Mouse (Mus musculus) heart, embryonic 10.5 days (tissue): Measurements from ENCODE around the gene Fam90a1a. TPM values are rescaled to one million over a fixed set of nuclear protein-coding genes. Genes with fewer than 3 reads are reported as not detected.

Experiments used
- DNase-seq: peaks from one replicate; pipeline ENCODE4 v3.0.0-alpha.2; 2017; ENCODE audit warnings: low spot score
- H3K27ac ChIP-seq: fragments of 300-500 bp; sonication (generic); 2 replicates; pipeline ENCODE4 v1.5.1; 2016; ENCODE audit warnings: mild to moderate bottlenecking
- H3K27me3 ChIP-seq: fragments of 300-500 bp; sonication (generic); 2 replicates; pipeline ENCODE4 v1.6.1; 2016; ENCODE audit warnings: mild to moderate bottlenecking; ENCODE audit not compliant: poor library complexity, insufficient read depth, severe bottlenecking
- H3K36me3 ChIP-seq: fragments of 300-500 bp; sonication (generic); 2 replicates; pipeline ENCODE4 v1.6.1; 2016; ENCODE audit warnings: mild to moderate bottlenecking, moderate library complexity
- H3K4me1 ChIP-seq: fragments of 300-500 bp; sonication (generic); 2 replicates; pipeline ENCODE4 v1.6.1; 2016; ENCODE audit warnings: mild to moderate bottlenecking
- H3K4me3 ChIP-seq: fragments of 300-500 bp; sonication (generic); 2 replicates; pipeline ENCODE4 v1.5.1; 2016; ENCODE audit warnings: mild to moderate bottlenecking, moderate library complexity
- H3K9me3 ChIP-seq: fragments of 300-500 bp; sonication (generic); 2 replicates; pipeline ENCODE4 v1.6.1; 2016; ENCODE audit warnings: mild to moderate bottlenecking, moderate library complexity
- WGBS: fragments of 180-500 bp; shearing (Covaris S2); methylation state at CpG from one replicate; pipeline ENCODE4 v1.1.7; 2016; 5-methylcytosine and 5-hydroxymethylcytosine counted together
- polyA plus RNA-seq: library from polyadenylated mRNA; unstranded; fragments of >200 nt; fragmentation: Nextera tagmentation; extraction: Ambion mirVana; gene quantifications from 2 replicates; pipeline ENCODE4 v1.2.1, GENCODE M21; 2016

Fam90a1a gene
- polyA plus RNA-seq, 1 experiment from 2014 or later = not detected

DNA sequence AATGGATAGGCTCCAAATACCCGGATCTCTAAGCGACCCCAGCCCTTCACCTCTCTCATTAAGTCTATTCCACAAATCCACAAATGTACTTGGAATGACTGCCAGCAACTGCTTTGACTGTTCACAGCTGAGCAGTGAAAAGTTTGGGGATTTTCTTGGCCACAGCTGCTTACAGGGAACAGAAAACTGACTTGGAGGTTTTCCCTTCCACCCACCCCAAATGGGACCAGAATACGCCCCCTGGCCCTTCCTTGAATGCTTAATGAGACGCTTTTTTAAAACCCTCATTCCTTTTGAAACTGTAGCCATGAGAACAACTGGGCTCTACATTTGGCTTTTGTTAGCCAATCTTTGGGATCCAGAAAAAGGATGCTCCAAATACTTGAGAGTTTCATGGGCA is 19.7 kb downstream of the Fam90a1a start:
- Histone ChIP-seq H3K36me3 (no peaks in the 10 kb centered on the region), H3K4me1 (no peaks in the 10 kb centered on the region), H3K4me3 (no peak overlapping the region), H3K9me3 (no peaks in the 10 kb centered on the region), H3K27ac (no peak overlapping the region), H3K27me3 (no peaks in the 10 kb centered on the region)
- DNase-seq = no peak
- WGBS = 64% methylated on average over 4 of the region's 4 CpGs

DNA sequence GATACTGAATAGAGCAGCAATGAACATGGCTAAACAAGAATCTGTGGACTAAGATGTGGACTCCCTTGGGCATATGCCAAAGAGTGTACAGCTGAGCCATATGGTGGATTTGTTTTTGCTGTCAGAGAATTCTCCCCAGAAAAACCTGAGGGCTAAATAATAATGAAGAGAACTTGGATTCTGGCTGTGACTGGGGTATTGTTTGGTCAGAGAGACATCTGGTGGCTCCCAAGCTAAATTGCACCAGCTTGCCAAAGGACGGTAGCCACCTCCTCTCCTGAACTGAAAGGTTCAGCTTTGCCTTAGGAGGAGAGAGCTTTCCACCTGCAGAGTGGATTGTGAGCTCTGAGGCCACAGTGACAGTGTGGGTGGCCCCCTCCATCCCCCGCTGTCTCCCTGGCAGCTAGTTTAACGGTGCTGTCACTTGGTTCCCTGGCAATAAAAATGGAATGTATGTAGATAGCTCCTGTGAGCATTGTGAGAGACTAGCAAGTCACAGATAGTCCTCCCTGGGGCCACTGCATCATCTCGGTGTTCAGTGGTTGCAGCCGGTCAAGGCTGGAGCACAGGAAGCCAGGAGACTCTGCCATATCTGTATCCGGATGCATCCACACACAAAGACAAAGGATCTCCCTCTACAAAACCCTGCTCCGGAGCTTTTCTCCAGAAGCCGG is 23.3 kb downstream of the Fam90a1a start:
- no peaks in the 10 kb centered on the region for H3K4me1 ChIP-seq
- DNase-seq = no peak
- WGBS = 59% methylated on average over 8 of the region's 8 CpGs
- no peaks in the 10 kb centered on the region for H3K36me3 ChIP-seq
- no peak overlapping the region for H3K27ac ChIP-seq
- no peaks in the 10 kb centered on the region for H3K27me3 ChIP-seq
- H3K4me3 ChIP-seq = no peak overlapping the region
- no peaks in the 10 kb centered on the region for H3K9me3 ChIP-seq

DNA sequence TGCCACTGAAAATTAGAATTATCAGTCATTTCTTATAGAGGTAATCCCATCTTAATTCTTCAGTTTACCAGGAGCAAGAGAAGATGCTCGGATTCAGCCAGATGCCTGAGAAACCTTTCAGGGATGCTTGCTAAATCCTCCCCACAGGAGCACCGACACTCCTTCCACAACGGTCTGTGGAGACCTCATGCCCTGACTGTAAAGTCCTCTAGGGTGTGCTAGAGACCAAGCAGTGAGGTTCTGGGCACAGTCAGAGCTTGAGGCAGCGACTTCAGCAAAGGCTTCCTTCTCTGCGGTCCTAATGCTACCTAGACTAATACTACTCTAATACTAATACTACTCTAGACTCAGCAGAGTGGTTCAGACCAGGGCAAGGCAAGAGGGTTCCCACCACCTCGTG is 33.7 kb downstream of the Fam90a1a start:
- no peaks in the 10 kb centered on the region for H3K27me3 ChIP-seq
- H3K9me3 ChIP-seq = no peaks in the 10 kb centered on the region
- 29% methylated on average over 6 of the region's 6 CpGs for WGBS
- no peaks in the 10 kb centered on the region for H3K4me1 ChIP-seq
- no peak overlapping the region for H3K27ac ChIP-seq
- peaks cover 2% of the 10 kb centered on the region; the same call in 1 of the 2 replicates for H3K36me3 ChIP-seq
- no peak for DNase-seq
- no peak overlapping the region for H3K4me3 ChIP-seq

DNA sequence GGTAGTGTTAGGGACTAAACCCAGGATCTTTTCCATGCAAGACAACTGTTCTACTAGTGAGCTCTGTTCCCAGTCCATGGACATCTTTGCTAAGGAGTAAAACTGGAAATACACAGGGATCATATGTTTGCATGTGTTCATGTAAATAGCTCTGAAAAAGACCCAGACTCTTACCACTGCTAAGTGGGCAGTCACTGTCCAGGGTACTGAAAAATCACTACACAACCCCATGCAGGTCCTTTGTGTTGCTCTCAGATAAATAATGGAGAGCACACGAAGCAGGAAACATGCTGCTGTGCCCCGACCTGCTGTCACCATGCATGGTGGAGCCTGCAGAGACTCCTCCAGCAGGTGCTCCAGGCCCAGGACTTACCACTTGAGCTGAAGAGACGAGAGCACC is 36.7 kb downstream of the Fam90a1a start:
- Histone ChIP-seq H3K9me3 (no peaks in the 10 kb centered on the region), H3K4me3 (no peak overlapping the region), H3K27ac (no peak overlapping the region), H3K27me3 (no peaks in the 10 kb centered on the region), H3K36me3 (peaks cover 9% of the 10 kb centered on the region), H3K4me1 (no peaks in the 10 kb centered on the region)
- WGBS = 60% methylated on average over 3 of the region's 3 CpGs
- no peak for DNase-seq

DNA sequence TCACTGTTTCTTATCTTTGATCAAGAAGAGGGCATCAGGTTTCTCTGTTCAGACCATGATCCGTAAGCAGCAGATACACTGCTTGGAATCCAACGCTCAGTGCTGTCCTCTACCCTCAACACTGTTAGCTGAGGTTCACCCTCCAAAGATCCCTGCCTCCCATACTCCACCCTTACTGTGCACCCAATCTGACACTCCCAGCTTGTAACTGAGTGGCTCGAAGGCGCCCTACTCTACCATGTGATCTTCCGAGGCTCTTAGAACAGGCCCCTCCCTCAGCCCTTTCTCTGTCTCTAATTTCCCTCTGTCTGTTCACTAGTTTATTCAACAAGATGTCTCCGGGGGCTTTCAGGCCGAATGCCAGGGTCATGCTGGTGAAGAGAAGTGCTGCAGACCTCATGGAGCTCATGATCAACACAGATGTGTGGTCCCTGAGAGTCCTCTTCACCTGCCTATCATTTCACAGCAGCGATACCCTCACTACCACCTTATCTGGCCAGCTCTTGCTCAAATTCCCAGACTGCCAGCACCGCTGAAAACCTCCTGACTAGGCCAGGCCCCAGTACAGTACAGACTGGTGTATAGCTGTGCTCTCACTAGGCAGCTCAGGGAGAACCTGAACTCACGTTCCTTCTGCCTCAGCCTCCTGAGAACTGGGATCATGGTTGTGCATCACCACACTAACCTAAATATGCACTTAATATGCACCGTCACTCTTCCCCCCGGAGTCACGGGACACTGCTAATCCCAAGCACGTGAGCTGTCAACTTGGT is 46.4 kb downstream of the Fam90a1a start:
- DNase-seq = no peak
- 75% methylated on average over 14 of the region's 14 CpGs for WGBS
- Histone ChIP-seq H3K27ac (no peak overlapping the region), H3K9me3 (no peaks in the 10 kb centered on the region), H3K36me3 (0 out of 2 replicates have a peak, but pooled peaks cover 3% of the 10 kb centered on the region), H3K4me3 (no peak overlapping the region), H3K4me1 (no peaks in the 10 kb centered on the region), H3K27me3 (no peaks in the 10 kb centered on the region)

DNA sequence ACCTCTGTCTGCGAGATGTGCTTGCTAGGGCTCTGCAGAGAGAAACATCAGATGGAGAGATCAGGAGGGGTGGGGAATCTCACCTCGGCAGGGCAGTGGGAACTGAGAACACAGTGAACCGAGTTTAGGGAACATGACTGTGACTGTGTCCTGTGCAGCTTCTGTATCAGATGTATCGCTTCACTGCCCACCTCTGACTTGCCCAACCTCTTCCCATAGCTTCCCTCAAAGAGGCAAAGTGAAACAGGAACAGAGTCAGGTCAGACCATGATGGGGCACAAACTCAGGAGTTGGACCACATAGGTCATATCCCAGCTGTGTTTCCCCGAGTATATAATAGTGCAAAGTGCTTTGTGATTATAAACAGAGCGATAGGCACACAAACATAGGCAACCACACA is 47.9 kb downstream of the Fam90a1a start:
- no peak for DNase-seq
- Histone ChIP-seq H3K9me3 (no peaks in the 10 kb centered on the region), H3K4me3 (no peak overlapping the region), H3K27ac (no peak overlapping the region), H3K36me3 (0 out of 2 replicates have a peak, but pooled peaks cover 3% of the 10 kb centered on the region), H3K4me1 (no peaks in the 10 kb centered on the region), H3K27me3 (no peaks in the 10 kb centered on the region)
- 77% methylated on average over 6 of the region's 6 CpGs for WGBS

DNA sequence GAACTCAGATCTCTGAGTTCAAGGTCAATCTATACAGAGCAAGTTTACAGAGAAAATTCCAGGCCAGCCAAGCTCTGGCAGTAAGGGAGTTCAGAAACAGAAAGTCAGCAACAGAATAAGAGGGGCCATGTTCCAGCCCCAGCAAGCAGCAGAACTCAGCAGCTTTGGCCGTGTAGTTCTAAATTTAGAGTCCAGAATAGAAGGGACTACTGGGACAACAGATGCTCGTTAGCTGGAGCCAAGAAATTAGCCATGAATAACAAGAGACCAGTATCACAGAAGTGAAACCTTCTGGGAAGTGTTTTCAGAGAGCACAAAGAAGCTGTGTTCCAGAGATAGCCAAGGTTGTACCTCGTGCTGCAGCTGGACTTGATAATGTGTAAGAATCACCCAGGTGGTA is 50.9 kb downstream of the Fam90a1a start:
- WGBS = 49% methylated on average over 3 of the region's 3 CpGs

DNA sequence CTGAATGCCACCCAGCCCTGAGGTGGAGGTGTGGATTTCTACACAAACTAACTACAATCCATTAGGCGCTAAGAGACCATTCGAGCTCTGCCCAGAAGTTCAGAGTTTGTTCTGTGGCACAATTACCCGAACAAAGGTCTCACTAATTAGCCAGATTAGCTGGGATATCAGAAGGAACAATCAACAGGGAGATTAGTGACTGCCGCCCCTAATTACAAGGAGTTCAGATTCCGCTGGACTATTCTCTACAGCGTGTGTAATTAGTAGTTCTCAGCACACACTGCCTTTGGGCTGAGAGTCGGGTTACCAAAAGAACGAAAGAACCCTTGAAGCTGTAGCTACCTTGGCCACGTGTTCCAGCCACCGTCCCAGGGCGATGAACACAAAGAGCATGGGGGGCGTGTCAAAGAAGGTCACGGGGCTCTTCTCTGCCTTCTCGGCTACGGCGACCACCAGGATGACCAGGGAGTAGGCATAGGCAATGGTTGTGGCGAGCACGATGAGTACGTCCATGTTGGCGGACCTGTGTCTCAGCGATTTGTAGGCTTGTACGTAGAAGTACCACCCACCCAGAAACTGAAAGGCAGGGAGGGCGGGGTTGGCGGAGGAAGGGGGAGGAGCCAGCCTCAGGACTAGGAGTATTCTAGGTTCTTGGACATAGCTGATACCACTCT is 54.7 kb downstream of the Fam90a1a start:
- 80% methylated on average over 24 of the region's 24 CpGs for WGBS
- no peak overlapping the region for H3K4me3 ChIP-seq
- no peak for DNase-seq

More for the DNA sequence above, 50.9 kb downstream of the Fam90a1a start:
- Histone ChIP-seq H3K36me3 (0 out of 2 replicates have a peak, but pooled peaks cover 6% of the 10 kb centered on the region), H3K4me3 (no peak overlapping the region), H3K4me1 (no peaks in the 10 kb centered on the region), H3K9me3 (no peaks in the 10 kb centered on the region), H3K27me3 (no peaks in the 10 kb centered on the region), H3K27ac (no peak overlapping the region)
- DNase-seq = no peak

More for the DNA sequence above, 54.7 kb downstream of the Fam90a1a start:
- no peaks in the 10 kb centered on the region for H3K4me1 ChIP-seq
- 0 out of 2 replicates have a peak, but pooled peaks cover 6% of the 10 kb centered on the region for H3K36me3 ChIP-seq
- H3K27ac ChIP-seq = no peak overlapping the region
- H3K9me3 ChIP-seq = no peaks in the 10 kb centered on the region
- no peaks in the 10 kb centered on the region for H3K27me3 ChIP-seq

Other genes starting within 250 kb of the Fam90a1a start
- not detected in 2 replicates for gene Defa24, start 224.2 kb upstream of the Fam90a1a start, polyA plus RNA-seq
- gene Defb50, start 135.2 kb upstream of the Fam90a1a start, polyA plus RNA-seq = not detected in 2 replicates
- not detected in 2 replicates for gene Defb2, start 118.8 kb upstream of the Fam90a1a start, polyA plus RNA-seq
- not detected in 2 replicates for gene Defb10, start 99.8 kb upstream of the Fam90a1a start, polyA plus RNA-seq
- gene Defb9, start 73.3 kb upstream of the Fam90a1a start, polyA plus RNA-seq = not detected in 2 replicates
- gene Defb11, start 52.3 kb upstream of the Fam90a1a start, polyA plus RNA-seq = not detected in 2 replicates
- not detected in 2 replicates for gene Defb15, start 26.0 kb upstream of the Fam90a1a start, polyA plus RNA-seq
- not detected in 2 replicates for gene Defb35, start 20.4 kb upstream of the Fam90a1a start, polyA plus RNA-seq
- not detected in 2 replicates for gene Defb13, start 12.0 kb upstream of the Fam90a1a start, polyA plus RNA-seq
- gene Ccdc70, start 11.1 kb downstream of the Fam90a1a start, polyA plus RNA-seq = not detected in 2 replicates
- gene Atp7b, start 101.6 kb downstream of the Fam90a1a start, polyA plus RNA-seq = 3.4 and 3.8 TPM in 2 replicates
- gene Alg11, start 102.0 kb downstream of the Fam90a1a start, polyA plus RNA-seq = 20.3 and 34.6 TPM in 2 replicates
- gene Nek5, start 166.3 kb downstream of the Fam90a1a start, polyA plus RNA-seq = 0.09 TPM in 1 of 2 replicates, not detected in the other
- 5.4 and 6.1 TPM in 2 replicates for gene Nek3, start 207.7 kb downstream of the Fam90a1a start, polyA plus RNA-seq
- 37.4 and 38.9 TPM in 2 replicates for gene Ckap2, start 227.1 kb downstream of the Fam90a1a start, polyA plus RNA-seq
- 26.6 and 31.5 TPM in 2 replicates for gene Vps36, start 234.1 kb downstream of the Fam90a1a start, polyA plus RNA-seq